Mouse (Mus musculus) T-helper 17 cell (primary cell): ENCODE data around the gene Trabd2b.

ENCODE experiments used
- in situ Hi-C, 2 experiments: fragments of 300-600 bp; cut with MboI, MseI; formaldehyde crosslinking; loops; 1 replicate in 1 of 2; 2 replicates in 1 of 2; pipeline ENCODE4 v1.15.1; 2025; ENCODE audit warnings: high pct_unique_total_duplicates in 2 of 2

Trabd2b gene

GRCm38 (mm10) chr4:114599121-114599520, 192.6 kb downstream of the Trabd2b start:
- in situ Hi-C loops: no loop called here

GRCm38 (mm10) chr4:114601201-114602009, 194.9 kb downstream of the Trabd2b start:
- in situ Hi-C loops: loop anchor here in 1 of 2 experiments (10.0 kb wide), 2 partner anchors 967 to 1173 kb away; no protein-coding TSS in a partner anchor

GRCm38 (mm10) chr4:114605670-114606069, 199.1 kb downstream of the Trabd2b start:
- in situ Hi-C loops: loop anchor here in 1 of 2 experiments (10.0 kb wide), 2 partner anchors 971 to 1169 kb away; no protein-coding TSS in a partner anchor

GRCm38 (mm10) chr4:114607873-114608272, 201.3 kb downstream of the Trabd2b start:
- in situ Hi-C loops: loop anchor here in 1 of 2 experiments (10.0 kb wide), 2 partner anchors 973 to 1167 kb away; no protein-coding TSS in a partner anchor

GRCm38 (mm10) chr4:114609297-114609696, 202.8 kb downstream of the Trabd2b start:
- in situ Hi-C loops: loop anchor here in 1 of 2 experiments (10.0 kb wide), 2 partner anchors 974 to 1166 kb away; no protein-coding TSS in a partner anchor

- in situ Hi-C loops: loop anchor here in 1 of 2 experiments (10.0 kb wide), 1 partner anchor 627 kb away; no protein-coding TSS in a partner anchor
These were observed 204.8 kb downstream of the Trabd2b start for GRCm38 (mm10) chr4:114611166-114611929.

- in situ Hi-C loops: loop anchor here in 1 of 2 experiments (10.0 kb wide), 1 partner anchor 627 kb away; no protein-coding TSS in a partner anchor
These were observed 205.5 kb downstream of the Trabd2b start for GRCm38 (mm10) chr4:114612032-114612431.

GRCm38 (mm10) chr4:114612827-114613226, 206.3 kb downstream of the Trabd2b start:
- in situ Hi-C loops: loop anchor here in 1 of 2 experiments (10.0 kb wide), 1 partner anchor 628 kb away; no protein-coding TSS in a partner anchor

- in situ Hi-C loops: loop anchor here in 1 of 2 experiments (10.0 kb wide), 1 partner anchor 629 kb away; no protein-coding TSS in a partner anchor
These were observed 207.6 kb downstream of the Trabd2b start for GRCm38 (mm10) chr4:114614086-114614485.

- in situ Hi-C loops: loop anchor here in 1 of 2 experiments (10.0 kb wide), 1 partner anchor 631 kb away; no protein-coding TSS in a partner anchor
These were observed 209.2 kb downstream of the Trabd2b start for GRCm38 (mm10) chr4:114615765-114616164.

GRCm38 (mm10) chr4:114622929-114623328, 216.4 kb downstream of the Trabd2b start:
- in situ Hi-C loops: loop anchor here in 1 of 2 experiments (10.0 kb wide), 1 partner anchor 218 kb away; the partner anchor contains the start of gene Trabd2b

GRCm38 (mm10) chr4:114624114-114624910, 217.8 kb downstream of the Trabd2b start:
- in situ Hi-C loops: loop anchor here in 1 of 2 experiments (10.0 kb wide), 1 partner anchor 220 kb away; the partner anchor contains the start of gene Trabd2b

GRCm38 (mm10) chr4:114625357-114625756, 218.8 kb downstream of the Trabd2b start:
- in situ Hi-C loops: loop anchor here in 1 of 2 experiments (10.0 kb wide), 1 partner anchor 221 kb away; the partner anchor contains the start of gene Trabd2b

GRCm38 (mm10) chr4:114625920-114626319, 219.4 kb downstream of the Trabd2b start:
- in situ Hi-C loops: loop anchor here in 1 of 2 experiments (10.0 kb wide), 1 partner anchor 221 kb away; the partner anchor contains the start of gene Trabd2b

GRCm38 (mm10) chr4:114627674-114628293, 221.3 kb downstream of the Trabd2b start:
- in situ Hi-C loops: loop anchor here in 1 of 2 experiments (10.0 kb wide), 1 partner anchor 223 kb away; the partner anchor contains the start of gene Trabd2b

- in situ Hi-C loops: no loop called here
These were observed 229.4 kb downstream of the Trabd2b start for GRCm38 (mm10) chr4:114635889-114636288.

GRCm38 (mm10) chr4:114636324-114636723, 229.8 kb downstream of the Trabd2b start:
- in situ Hi-C loops: no loop called here

- in situ Hi-C loops: no loop called here
These were observed 230.6 kb downstream of the Trabd2b start for GRCm38 (mm10) chr4:114637120-114637519.

GRCm38 (mm10) chr4:114642469-114642868, 235.9 kb downstream of the Trabd2b start:
- in situ Hi-C loops: no loop called here
